Mouse (Mus musculus) kidney, postnatal 36 days (tissue): ENCODE measurements around the gene Polr3c.
"Not testable (repeated sequence)": the region's sequence is repeated elsewhere in the genome, so short reads cannot be mapped to it uniquely, and the experiment has no call there.

ENCODE experiments used
- DNase-seq, 2 experiments: peaks; one replicate each; pipeline ENCODE4 v3.0.0; 2021 to 2022; ENCODE audit warnings: mixed read lengths in 2 of 2

The Polr3c gene

DNA sequence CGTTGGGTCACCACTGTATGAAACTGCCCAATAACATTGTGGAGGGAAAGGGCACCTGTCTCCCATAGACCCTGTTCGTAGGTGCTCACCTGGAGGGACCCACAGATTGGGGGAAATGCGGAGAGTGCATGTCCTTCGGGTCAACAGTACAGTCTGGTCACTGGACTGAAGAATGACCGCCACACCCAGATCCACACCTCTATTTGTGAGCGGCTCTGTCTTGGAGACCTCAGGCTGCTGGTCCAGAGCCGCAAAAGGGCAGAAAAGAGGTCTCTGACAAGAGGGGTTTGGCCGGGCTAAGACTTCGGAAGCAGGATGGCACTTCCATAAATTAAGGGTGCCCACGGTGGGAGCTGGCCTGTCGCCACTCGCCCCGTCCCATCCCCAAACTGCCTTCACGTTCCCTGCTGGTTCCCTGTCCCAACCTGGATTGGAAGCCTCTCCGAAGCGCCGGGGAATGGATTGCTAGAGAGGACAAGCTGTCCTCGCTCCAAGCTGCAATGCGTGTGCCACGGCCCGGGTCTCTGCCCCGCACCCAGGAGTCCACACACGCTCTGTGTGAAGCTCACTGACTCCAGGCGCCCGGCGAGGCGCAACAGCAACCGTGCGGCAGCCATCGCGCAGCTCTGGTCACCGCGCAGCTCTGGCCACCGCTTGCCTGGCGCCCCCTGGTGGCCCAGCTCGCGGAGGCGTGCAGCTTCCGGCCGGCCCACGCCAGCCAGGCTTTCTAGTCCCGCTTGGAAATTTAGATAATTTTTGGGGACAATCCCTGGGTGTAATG is 19.3 kb downstream of the Polr3c start, which contains the start of gene Nudt17:
Nudt17 (minus strand) TSS at position 660 of the 781 bp plus-strand sequence.
- peak; percentile 79 to 95 for DNase-seq

DNA sequence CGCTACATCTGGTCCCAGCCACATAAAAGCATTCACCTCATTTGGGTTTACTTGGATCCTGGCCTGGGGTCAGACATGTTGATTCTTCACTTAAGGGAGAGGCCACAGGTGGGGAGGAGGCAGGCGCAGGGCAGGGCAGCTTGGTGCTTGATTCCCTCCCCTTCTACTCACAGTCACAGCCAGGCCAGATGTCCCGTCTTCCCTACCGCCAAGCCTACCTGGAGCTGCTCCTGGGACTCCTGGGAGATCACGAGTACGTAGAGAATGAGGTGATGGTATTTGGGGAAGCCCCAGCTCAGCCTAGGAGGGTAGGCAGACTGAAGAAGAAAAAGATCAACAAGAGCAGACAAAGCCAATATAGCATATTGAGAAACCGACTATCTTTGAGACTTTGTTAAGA is 20.4 kb downstream of the Polr3c start:
- DNase-seq = no peak

- DNase-seq = no peak
Measured at GRCm38 (mm10) chr3:96706217-96706616, 21.2 kb downstream of the Polr3c start.

GRCm38 (mm10) chr3:96704778-96705177 is 22.6 kb downstream of the Polr3c start:
- DNase-seq = peak in 1 of 2 experiments; percentile 70

DNA sequence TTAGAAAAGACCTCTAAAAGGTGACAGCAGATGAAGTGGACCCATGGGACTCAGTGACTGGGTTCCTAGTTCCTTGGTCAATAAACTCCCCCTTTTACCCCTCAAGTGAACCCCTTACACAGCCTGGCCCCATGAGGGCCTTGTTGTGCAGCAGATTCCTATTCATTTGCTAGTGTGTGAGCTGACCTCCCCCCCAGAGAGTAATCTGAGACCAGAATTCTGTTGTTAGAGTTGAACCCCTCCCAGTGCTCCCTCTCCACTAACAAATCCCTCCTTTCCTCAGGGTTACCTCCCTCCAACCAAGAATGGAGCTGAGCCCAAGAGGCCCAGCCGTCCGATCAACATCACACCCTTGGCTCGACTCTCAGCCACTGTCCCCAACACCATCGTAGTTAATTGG is 26.4 kb downstream of the Polr3c start:
- DNase-seq = no peak

GRCm38 (mm10) chr3:96700376-96700775 is 27.1 kb downstream of the Polr3c start:
- DNase-seq = peak; percentile 22 to 73

DNA sequence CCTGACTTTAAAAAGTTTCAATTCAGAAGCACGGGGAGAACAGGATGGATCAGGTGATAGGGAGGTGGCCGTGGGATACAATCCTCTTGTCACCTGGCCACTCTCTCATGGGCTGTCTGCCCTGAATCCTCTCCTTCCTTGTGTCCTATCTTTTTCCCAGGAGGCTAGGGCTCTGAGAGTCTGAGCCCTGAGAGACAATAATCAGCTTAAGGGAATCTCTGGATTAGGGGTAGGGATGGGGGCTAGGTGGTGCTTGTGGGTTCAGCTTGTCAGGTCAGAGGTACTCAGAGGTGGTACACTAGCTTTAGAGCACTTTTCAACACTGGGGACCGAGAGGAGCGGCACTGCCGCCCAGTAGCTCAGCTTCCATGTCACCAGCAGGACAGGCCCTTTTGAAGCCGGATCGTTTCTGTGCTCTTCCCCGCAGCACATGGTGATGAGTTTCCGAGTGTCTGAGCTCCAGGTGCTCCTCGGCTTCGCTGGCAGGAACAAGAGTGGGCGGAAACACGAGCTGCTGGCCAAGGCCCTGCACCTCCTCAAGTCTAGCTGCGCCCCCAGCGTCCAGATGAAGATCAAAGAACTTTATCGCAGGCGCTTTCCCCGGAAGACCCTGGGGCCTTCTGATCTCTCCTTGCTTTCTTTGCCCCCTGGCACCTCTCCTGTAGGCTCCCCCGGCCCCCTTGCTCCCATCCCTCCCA is 28.3 kb downstream of the Polr3c start:
- no peak for DNase-seq

DNA sequence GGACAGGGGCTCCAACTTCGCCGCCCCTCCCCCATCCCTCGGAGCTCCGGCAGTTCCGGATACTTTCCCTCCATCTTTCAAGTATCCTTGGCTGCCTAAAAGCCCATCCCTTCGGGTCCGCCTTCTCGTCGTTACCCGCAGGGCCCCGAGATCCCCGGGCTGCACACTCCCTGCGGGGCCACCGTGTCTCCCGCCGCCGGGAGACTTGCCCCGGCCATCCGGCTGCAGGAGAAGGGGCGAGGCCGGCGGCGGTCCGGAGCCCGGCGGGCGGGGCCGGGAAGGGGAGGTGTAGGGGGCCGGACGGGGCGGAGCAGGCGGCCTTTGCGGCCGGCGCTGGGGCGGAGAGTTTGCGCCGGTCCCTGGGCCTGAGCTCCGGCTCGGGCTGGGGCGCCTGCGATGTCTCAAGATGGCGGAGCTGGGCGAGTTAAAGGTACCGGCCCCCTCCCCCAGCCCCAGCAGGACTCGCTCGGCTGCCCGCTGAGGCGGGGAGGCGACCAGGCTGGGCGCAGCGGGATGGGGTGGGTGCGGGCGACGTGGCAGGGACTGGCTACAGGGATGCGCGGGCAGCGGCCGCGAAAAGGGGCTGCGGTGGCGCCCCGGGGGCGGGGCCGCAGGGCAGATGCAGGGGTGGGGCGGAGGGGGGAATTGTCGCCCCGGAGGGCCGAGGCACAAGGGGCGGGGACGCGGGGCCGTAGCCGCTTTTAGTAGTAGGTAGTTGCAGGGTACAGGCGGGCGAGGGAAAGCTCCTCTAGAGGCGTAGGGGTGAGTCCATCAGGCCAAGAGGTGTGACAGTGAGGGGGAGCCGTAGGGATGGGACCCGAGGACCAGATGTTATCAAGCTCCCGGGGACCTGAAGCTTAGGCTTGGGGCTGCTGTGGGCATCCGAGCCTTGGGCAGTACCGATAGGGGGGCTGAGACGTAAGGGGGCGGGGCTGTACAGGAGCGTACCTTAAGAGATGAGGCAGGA is 30.4 kb downstream of the Polr3c start:
- DNase-seq = peak; percentile 92 to 95

DNA sequence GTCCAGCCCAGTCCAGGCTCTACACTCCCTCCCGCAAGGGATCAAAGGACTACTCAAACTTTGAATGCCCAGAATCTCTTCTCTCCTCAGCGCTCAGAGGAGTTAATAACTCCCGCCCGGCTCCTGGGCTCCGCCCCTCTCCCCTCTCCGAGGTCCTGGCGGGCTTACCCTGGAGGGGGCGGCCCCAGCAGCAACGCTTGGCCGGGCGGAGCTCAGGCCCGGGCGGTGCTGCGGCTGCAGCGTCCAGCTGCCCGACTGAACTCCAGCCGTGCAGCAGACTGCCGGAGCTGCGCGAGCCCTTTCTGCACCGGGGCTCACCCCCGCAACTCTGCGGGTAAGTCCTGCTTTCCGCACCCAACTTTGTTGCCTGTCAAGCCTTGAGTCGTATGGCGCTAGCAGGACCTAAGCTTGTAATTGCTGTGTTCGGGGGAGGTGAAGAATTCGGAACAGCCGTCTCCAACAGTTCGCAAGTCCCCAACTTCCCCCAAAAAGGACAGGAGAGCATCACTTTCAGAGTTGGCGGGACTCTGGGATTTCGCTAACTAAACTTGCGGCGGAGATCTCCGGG is 31.1 kb downstream of the Polr3c start, which contains the start of gene Pias3:
Pias3 (plus strand) TSS at position 187 of the 568 bp plus-strand sequence.
- peak; percentile 91 to 94 for DNase-seq

GRCm38 (mm10) chr3:96693579-96693978 is 33.8 kb downstream of the Polr3c start:
- DNase-seq = no peak

- DNase-seq = no peak
Measured at GRCm38 (mm10) chr3:96692506-96692905, 34.9 kb downstream of the Polr3c start.

DNA sequence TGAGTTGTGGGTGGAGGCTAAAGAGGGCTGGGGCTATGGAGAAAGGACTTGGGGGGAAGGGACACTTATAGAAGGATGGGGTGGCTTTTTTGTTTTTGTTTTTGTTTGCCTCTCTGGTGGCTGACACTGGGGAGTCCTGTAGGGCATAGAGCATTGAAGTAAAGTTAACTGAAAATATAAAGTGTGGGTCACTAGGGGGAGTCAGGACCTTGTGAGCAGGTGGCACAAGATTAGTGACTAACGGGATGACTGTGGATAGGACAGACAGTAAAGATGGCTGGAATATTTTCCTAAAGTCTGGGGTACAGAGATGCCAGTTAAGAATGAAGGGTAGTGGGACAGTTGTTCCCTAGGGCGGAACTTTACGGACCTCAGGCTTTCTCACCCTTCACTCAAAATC is 37.1 kb downstream of the Polr3c start:
- no peak for DNase-seq

DNA sequence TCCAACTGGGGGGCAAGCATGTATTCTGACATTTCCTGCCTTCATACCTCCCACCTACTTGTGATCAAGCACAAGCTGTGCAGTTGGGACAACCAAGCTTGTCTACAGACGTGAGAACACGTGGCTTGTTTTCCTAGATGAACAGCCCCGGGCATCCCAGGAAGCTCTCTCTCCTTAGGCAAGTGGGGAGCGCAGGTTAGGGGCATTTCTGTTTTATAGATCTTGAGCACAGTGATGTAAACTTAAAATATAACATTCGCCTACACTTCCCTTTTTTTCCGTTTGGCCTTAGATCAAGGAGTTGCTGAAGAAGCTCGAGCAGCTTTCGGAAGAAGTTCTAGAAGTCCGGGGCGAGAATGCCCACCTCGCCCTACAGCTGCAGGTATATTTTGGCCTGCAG is 38.6 kb downstream of the Polr3c start:
- no peak for DNase-seq

DNA sequence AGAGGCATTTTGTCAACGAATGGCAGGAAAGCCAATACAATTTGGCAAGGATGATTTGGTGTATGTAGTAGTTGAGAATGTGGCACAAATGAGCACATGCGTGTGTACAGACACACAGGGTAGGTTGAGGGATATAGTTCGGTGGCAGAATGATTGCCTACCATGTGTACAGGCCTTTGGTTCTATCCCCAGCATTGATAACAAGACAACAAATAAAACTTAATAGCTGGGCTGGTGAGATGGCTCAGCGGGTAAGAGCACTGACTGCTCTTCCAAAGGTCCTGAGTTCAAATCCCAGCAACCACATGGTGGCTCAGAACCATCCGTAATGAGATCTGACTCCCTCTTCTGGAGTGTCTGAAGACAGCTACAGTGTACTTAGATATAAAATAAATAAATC is 41.4 kb downstream of the Polr3c start:
- not testable (repeated sequence) for DNase-seq

GRCm38 (mm10) chr3:96684822-96685156 is 42.6 kb downstream of the Polr3c start:
- peak in 1 of 2 experiments; percentile 35 for DNase-seq

GRCm38 (mm10) chr3:96684151-96684821 is 43.1 kb downstream of the Polr3c start:
- no peak for DNase-seq

GRCm38 (mm10) chr3:96683496-96683895 is 43.9 kb downstream of the Polr3c start:
- DNase-seq = no peak

DNA sequence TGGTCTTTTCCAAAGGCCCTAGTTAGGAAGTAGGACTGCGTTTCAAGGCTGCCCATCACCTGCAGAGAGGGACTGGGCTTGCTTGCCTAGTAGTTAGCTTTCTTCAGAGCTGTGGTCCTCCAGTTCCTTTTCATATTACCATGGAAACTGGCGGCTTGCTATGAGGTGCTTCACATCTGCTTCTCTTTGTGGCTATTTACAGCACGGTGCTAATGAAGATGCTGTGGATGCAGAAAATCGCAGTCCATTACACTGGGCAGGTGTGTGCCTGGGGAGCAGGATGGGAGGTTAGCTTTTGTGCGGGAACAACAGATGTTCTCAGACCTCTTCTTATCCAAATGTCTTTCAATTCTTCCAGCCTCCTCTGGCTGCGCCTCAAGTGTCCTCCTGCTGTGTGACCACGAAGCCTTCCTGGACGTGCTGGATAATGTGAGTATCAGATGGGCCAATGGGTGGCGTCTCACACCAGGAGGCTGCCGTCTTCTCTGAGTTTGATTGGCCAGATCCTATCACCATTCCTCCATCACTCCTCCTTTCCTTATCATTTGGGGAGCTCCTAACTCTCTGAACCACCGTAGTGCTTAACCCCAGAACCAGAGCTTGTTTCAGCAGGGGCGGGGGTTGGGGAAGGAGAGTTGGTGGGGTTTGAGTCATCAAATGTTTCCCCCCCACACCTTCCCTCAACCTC is 47.0 kb downstream of the Polr3c start:
- DNase-seq = no peak

GRCm38 (mm10) chr3:96679159-96679674 is 48.2 kb downstream of the Polr3c start:
- no peak for DNase-seq

GRCm38 (mm10) chr3:96678456-96678855 is 49.0 kb downstream of the Polr3c start:
- DNase-seq = no peak

DNA sequence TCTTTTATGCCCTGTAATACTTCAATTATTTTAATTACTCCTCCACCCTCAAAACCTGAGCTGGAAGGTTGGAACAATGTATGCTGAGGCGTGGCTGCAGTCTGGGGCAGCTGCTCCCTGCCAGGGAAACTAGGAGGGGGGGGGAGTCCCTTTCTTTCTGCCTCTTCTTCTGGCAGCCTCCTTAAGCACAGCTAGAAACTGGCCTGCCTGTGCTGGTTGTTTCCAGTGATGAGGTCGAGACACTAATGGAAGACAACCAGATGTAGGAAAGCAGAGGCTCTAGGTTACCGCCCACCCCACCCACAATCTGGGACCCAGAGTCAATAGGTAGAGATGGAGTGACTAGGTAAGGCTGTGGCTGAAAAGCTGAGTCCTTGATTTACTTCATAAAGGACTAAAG is 51.7 kb downstream of the Polr3c start:
- DNase-seq = no peak
